Mouse (Mus musculus) MEL (cell line): ENCODE data around the gene Helz2. TPM values are rescaled to one million over a fixed set of nuclear protein-coding genes. Genes with fewer than 3 reads are reported as not detected.

Experiments
- DNase-seq: peaks from one replicate; pipeline ENCODE4 v3.0.0; 2011; ENCODE audit warnings: low read depth, low spot score
- H3K27ac ChIP-seq: 2 replicates; pipeline ENCODE4 v1.5.1; 2012; ENCODE audit warnings: low read depth, mild to moderate bottlenecking, control low read depth, low read length, moderate library complexity; ENCODE audit not compliant: control insufficient read depth
- H3K27me3 ChIP-seq, 2 experiments: fragments of 150-350 bp in 1 of 2; sonication (generic) in 1 of 2; 2 replicates each; pipeline ENCODE4 v1.6.1; 2012; ENCODE audit warnings: low read length in 2 of 2, mild to moderate bottlenecking in 2 of 2, improper control_type of control experiment in 1 of 2, moderate library complexity in 1 of 2; ENCODE audit not compliant: insufficient read depth in 2 of 2, control insufficient read depth in 1 of 2
- H3K36me3 ChIP-seq, 2 experiments: 2 replicates each; pipeline ENCODE4 v1.6.1; 2012 to 2014; ENCODE audit warnings: low read length in 2 of 2, improper control_type of control experiment in 1 of 2, inconsistent platforms in 1 of 2, mild to moderate bottlenecking in 1 of 2; ENCODE audit not compliant: insufficient read depth in 2 of 2, control insufficient read depth in 1 of 2
- H3K4me1 ChIP-seq, 2 experiments: fragments of 150-350 bp in 1 of 2; sonication (generic) in 1 of 2; 2 replicates each; pipeline ENCODE4 v1.6.1; 2012; ENCODE audit warnings: low read length in 2 of 2, improper control_type of control experiment in 1 of 2, mild to moderate bottlenecking in 1 of 2; ENCODE audit not compliant: insufficient read depth in 2 of 2, control insufficient read depth in 1 of 2
- H3K4me3 ChIP-seq, 2 experiments: fragments of 150-350 bp in 1 of 2; sonication (generic) in 1 of 2; 2 replicates each; pipeline ENCODE4 v1.5.1; 2012; ENCODE audit warnings: low read depth in 2 of 2, low read length in 2 of 2, mild to moderate bottlenecking in 2 of 2, moderate library complexity in 2 of 2, control low read depth in 1 of 2, improper control_type of control experiment in 1 of 2; ENCODE audit not compliant: control insufficient read depth in 1 of 2, insufficient read depth in 1 of 2
- H3K79me2 ChIP-seq: 2 replicates; pipeline ENCODE4 v1.6.1; 2012; ENCODE audit warnings: mild to moderate bottlenecking, low read length, moderate library complexity; ENCODE audit not compliant: control insufficient read depth, poor library complexity, insufficient read depth
- H3K9ac ChIP-seq: 2 replicates; pipeline ENCODE4 v1.6.1; 2012; ENCODE audit warnings: low read depth, mild to moderate bottlenecking, control low read depth, low read length, moderate library complexity; ENCODE audit not compliant: control insufficient read depth, poor library complexity, severe bottlenecking
- H3K9me3 ChIP-seq: fragments of 150-350 bp; sonication (generic); replicated peaks from 2 replicates; pipeline ENCODE4 v1.6.1; 2012; ENCODE audit warnings: mild to moderate bottlenecking, low read length, improper control_type of control experiment, moderate library complexity; ENCODE audit not compliant: insufficient read depth
- BHLHE40 ChIP-seq: IDR thresholded peaks from 2 replicates; pipeline ENCODE4 v1.6.1; 2012; ENCODE audit warnings: low read depth, mild to moderate bottlenecking, inconsistent platforms, low read length, improper control_type of control experiment, borderline replicate concordance
- CHD1 ChIP-seq: IDR thresholded peaks from 2 replicates; pipeline ENCODE4 v1.6.1; 2012; ENCODE audit warnings: low read depth, mild to moderate bottlenecking, inconsistent platforms, low read length, improper control_type of control experiment
- CTCF ChIP-seq, 3 experiments: IDR thresholded peaks in 2 of 3; conservative IDR thresholded peaks in 1 of 3; 2 replicates each; pipeline ENCODE4 v1.5.1; 2011 to 2012; ENCODE audit warnings: low read length in 3 of 3, low read depth in 2 of 3, mild to moderate bottlenecking in 2 of 3, improper control_type of control experiment in 1 of 3, inconsistent platforms in 1 of 3, mixed read lengths in 1 of 3, moderate library complexity in 1 of 3; ENCODE audit not compliant: control insufficient read depth in 1 of 3, insufficient read depth in 1 of 3, poor library complexity in 1 of 3, severe bottlenecking in 1 of 3
- EP300 ChIP-seq, 2 experiments: IDR thresholded peaks; 2 replicates each; pipeline ENCODE4 v1.6.1; 2011; ENCODE audit warnings: improper control_type of control experiment in 2 of 2, low read length in 2 of 2, low read depth in 1 of 2, mild to moderate bottlenecking in 1 of 2
- GABPA ChIP-seq: IDR thresholded peaks from 2 replicates; pipeline ENCODE4 v1.6.1; 2012; ENCODE audit warnings: low read depth, mild to moderate bottlenecking, inconsistent platforms, low read length, improper control_type of control experiment, moderate library complexity
- GATA1 ChIP-seq: IDR thresholded peaks from 2 replicates; pipeline ENCODE4 v1.6.1; 2011; ENCODE audit warnings: low read depth, low read length, improper control_type of control experiment
- JUND ChIP-seq: IDR thresholded peaks from 2 replicates; pipeline ENCODE4 v1.6.1; 2011; ENCODE audit warnings: low read depth, mild to moderate bottlenecking, improper control_type of control experiment, low read length
- MAX ChIP-seq: IDR thresholded peaks from 2 replicates; pipeline ENCODE4 v1.6.1; 2011; ENCODE audit warnings: low read length, improper control_type of control experiment
- MAZ ChIP-seq: IDR thresholded peaks from 2 replicates; pipeline ENCODE4 v1.6.1; 2012; ENCODE audit warnings: low read depth, mild to moderate bottlenecking, inconsistent platforms, low read length, improper control_type of control experiment
- MXI1 ChIP-seq: IDR thresholded peaks from 2 replicates; pipeline ENCODE4 v1.6.1; 2011; ENCODE audit warnings: mild to moderate bottlenecking, low read depth, low read length, improper control_type of control experiment
- MYC ChIP-seq: IDR thresholded peaks from 2 replicates; pipeline ENCODE4 v1.6.1; 2011; ENCODE audit warnings: low read depth, mild to moderate bottlenecking, low read length, improper control_type of control experiment, moderate library complexity
- NRF1 ChIP-seq: IDR thresholded peaks from 2 replicates; pipeline ENCODE4 v1.6.1; 2014; ENCODE audit warnings: low read depth, mild to moderate bottlenecking, inconsistent platforms, low read length, improper control_type of control experiment, moderate library complexity; ENCODE audit not compliant: poor library complexity, insufficient read depth, severe bottlenecking
- POLR2AphosphoS2 ChIP-seq: IDR thresholded peaks from 2 replicates; pipeline ENCODE4 v1.6.1; 2011; ENCODE audit warnings: low read length, improper control_type of control experiment
- RAD21 ChIP-seq: IDR thresholded peaks from 2 replicates; pipeline ENCODE4 v1.6.1; 2011; ENCODE audit warnings: mild to moderate bottlenecking, low read depth, low read length, improper control_type of control experiment
- RCOR1 ChIP-seq: IDR thresholded peaks from 2 replicates; pipeline ENCODE4 v1.6.1; 2012; ENCODE audit warnings: low read depth, mild to moderate bottlenecking, inconsistent platforms, low read length, improper control_type of control experiment
- UBTF ChIP-seq: IDR thresholded peaks from 2 replicates; pipeline ENCODE4 v1.6.1; 2012; ENCODE audit warnings: low read depth, mild to moderate bottlenecking, inconsistent platforms, low read length, improper control_type of control experiment, moderate library complexity, borderline replicate concordance; ENCODE audit not compliant: insufficient read depth
- USF1 ChIP-seq: IDR thresholded peaks from 2 replicates; pipeline ENCODE4 v1.6.1; 2014; ENCODE audit warnings: low read depth, mild to moderate bottlenecking, inconsistent platforms, low read length, improper control_type of control experiment, moderate library complexity
- ZKSCAN1 ChIP-seq: IDR thresholded peaks from 2 replicates; pipeline ENCODE4 v1.6.1; 2012; ENCODE audit warnings: low read depth, mild to moderate bottlenecking, inconsistent platforms, low read length, improper control_type of control experiment, moderate library complexity
- ZMIZ1 ChIP-seq: IDR thresholded peaks from 2 replicates; pipeline ENCODE4 v1.6.1; 2012; ENCODE audit warnings: low read depth, mild to moderate bottlenecking, inconsistent platforms, low read length, improper control_type of control experiment, moderate library complexity
- polyA plus RNA-seq, 2 experiments: library from polyadenylated mRNA; stranded (reverse) in 1 of 2; unstranded in 1 of 2; fragments of >175 nt in 1 of 2; fragments of >200 nt in 1 of 2; gene quantifications; 2 replicates each; pipeline versions ENCODE4 v1.2.1 to v1.2.4; 2012; ENCODE audit warnings: low replicate concordance in 2 of 2, low read depth in 1 of 2; ENCODE audit not compliant: insufficient read length in 2 of 2, insufficient read depth in 1 of 2, missing spikeins in 1 of 2
- total RNA-seq: library from RNA; depleted of rRNA; stranded (reverse); fragments of 300-350 nt; gene quantifications from 2 replicates; pipeline ENCODE4 v1.2.3, GENCODE M21; 2012

Helz2 gene
- total and polyA plus RNA-seq, 3 experiments = 6.2 to 12.0 TPM; not detected in 1

DNA sequence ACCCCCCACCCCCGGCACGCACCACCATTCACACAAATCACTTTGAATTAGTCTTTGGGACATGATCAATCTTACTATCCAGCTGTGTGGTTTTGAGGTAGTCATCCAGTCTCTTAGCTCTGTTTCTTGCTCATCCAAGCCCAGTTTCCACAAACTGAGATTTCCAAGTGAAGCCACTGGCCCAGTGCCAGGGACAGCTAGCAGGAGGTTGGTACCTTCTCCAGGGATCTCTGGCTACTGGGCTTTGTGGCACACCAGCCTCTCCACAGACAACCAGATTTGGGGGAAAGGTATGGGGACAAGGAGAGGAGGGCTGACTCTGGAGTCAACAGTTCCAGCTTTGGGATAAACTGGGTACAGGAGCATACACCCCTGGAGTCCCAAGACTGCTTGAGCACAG is 21.5 kb downstream of the Helz2 start:
- H3K79me2 ChIP-seq = no peaks in the 10 kb centered on the region
- H3K9ac ChIP-seq = no peak overlapping the region
- no peak for TF ChIP-seq JUND
- TF ChIP-seq RCOR1 = no peak
- TF ChIP-seq GATA1 = no peak
- no peak for TF ChIP-seq ZMIZ1
- TF ChIP-seq CHD1 = no peak
- no peak for TF ChIP-seq CTCF (IDR thresholded peaks at IDR 0.05 in 2 of 3, conservative IDR thresholded peaks at IDR 0.05 in 1 of 3; ENCODE audit: control insufficient read depth in 1 of 3, insufficient read depth in 1 of 3, low read depth in 2 of 3, low read length in 3 of 3, poor library complexity in 1 of 3, severe bottlenecking in 1 of 3)
- no peak for TF ChIP-seq POLR2AphosphoS2
- TF ChIP-seq BHLHE40 = no peak
- TF ChIP-seq MAZ = no peak
- TF ChIP-seq MYC = no peak
- no peak for TF ChIP-seq NRF1
- no peak for TF ChIP-seq MAX
- no peak for TF ChIP-seq GABPA
- no peak for TF ChIP-seq ZKSCAN1
- TF ChIP-seq RAD21 = no peak
- no peak for TF ChIP-seq MXI1
- H3K9me3 ChIP-seq = no peaks in the 10 kb centered on the region
- no peak for DNase-seq
- H3K27me3 ChIP-seq = 0 out of 4 replicates have a peak, but pooled peaks cover 0 to 1% of the 10 kb centered on the region in 2 experiments
- no peaks in the 10 kb centered on the region for H3K36me3 ChIP-seq
- H3K27ac ChIP-seq = no peak overlapping the region
- H3K4me3 ChIP-seq = no peak overlapping the region
- no peaks in the 10 kb centered on the region for H3K4me1 ChIP-seq

DNA sequence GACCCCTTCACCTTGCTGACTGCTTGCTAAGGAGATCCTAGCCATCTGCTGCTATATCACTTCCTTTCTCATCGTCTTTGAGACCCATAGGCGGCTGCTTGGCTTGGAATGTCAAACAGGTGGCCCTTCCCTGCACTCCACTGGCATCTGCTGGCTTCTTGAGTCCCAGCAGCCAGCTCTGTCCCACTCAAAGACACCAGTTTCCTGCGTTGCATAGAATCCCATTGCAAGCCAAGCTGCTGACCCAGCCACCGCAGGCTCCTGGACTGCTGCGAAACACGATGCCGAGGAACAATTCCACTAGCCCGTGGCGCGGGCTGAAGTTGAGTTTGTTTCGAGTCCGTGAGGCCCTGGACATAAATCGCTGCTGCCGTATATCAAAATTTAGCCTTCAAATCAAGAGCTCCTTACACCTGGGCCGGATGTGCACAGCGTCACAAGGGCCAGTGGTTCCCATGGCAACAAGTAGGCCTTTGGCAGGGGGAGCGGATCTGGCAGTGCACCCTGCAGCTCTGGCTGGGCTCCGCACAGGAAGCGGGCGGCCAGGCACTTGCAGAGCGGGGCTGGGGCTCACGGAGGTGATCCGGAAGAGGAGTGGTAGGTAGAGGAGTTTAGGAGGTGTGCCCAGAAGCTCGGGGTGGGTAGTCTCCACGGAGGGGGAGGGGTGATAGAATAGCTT is 22.1 kb downstream of the Helz2 start, which contains the start of gene Fndc11:
Fndc11 (plus strand) TSS at position 476 of the 679 bp plus-strand sequence.
- no peaks in the 10 kb centered on the region for H3K4me1 ChIP-seq
- 0 out of 4 replicates have a peak, but pooled peaks cover 0 to 1% of the 10 kb centered on the region in 2 experiments for H3K27me3 ChIP-seq
- no peak within 1 kb of the TSS for H3K9ac ChIP-seq
- no peaks in the 10 kb centered on the region for H3K36me3 ChIP-seq
- no peak within 1 kb of the TSS for H3K4me3 ChIP-seq
- H3K27ac ChIP-seq = no peak within 1 kb of the TSS
- no peaks in the 10 kb centered on the region for H3K79me2 ChIP-seq
- TF ChIP-seq USF1 (no peak), BHLHE40 (no peak), EP300 (IDR thresholded peaks at IDR 0.05; ENCODE audit: low read depth in 1 of 2, low read length in 2 of 2) (no peak), UBTF (no peak)
- H3K9me3 ChIP-seq = no peaks in the 10 kb centered on the region
- no peak for DNase-seq
